Mouse (Mus musculus): ENCODE data around the gene Ccdc6.

Ccdc6 gene

GRCm38 (mm10) chr10:70224571-70224970 lies 127.7 kb downstream of the Ccdc6 start:
- DNase-seq: no peak

- no peak for DNase-seq
Measured at GRCm38 (mm10) chr10:70225760-70226159, 128.8 kb downstream of the Ccdc6 start.

- DNase-seq: no peak
Measured at GRCm38 (mm10) chr10:70226608-70227007, 129.7 kb downstream of the Ccdc6 start.

GRCm38 (mm10) chr10:70230352-70230751 lies 133.4 kb downstream of the Ccdc6 start:
- DNase-seq: no peak

GRCm38 (mm10) chr10:70237936-70238335 lies 141.0 kb downstream of the Ccdc6 start:
- DNase-seq: no peak
